Mouse (Mus musculus): Measurements from ENCODE around the gene Ubap2. TPM values are rescaled to one million over a fixed set of nuclear protein-coding genes. Genes with fewer than 3 reads are reported as not detected.

Ubap2 gene
- total RNA-seq, 2 experiments from 2014 or later: 33.1 to 55.8 TPM

GRCm38 (mm10) chr4:41274377-41274979 is 466 bp downstream of the Ubap2 start:
- peak; percentile 31 for ATAC-seq (replicated peaks; ENCODE audit: low FRiP score, poor library complexity, severe bottlenecking)

- no peak for ATAC-seq (replicated peaks; ENCODE audit: low FRiP score, poor library complexity, severe bottlenecking)
Measured at GRCm38 (mm10) chr4:41268133-41268532, 6.8 kb downstream of the Ubap2 start.

- no peak for ATAC-seq (replicated peaks; ENCODE audit: low FRiP score, poor library complexity, severe bottlenecking)
Measured at GRCm38 (mm10) chr4:41266350-41266749, 8.6 kb downstream of the Ubap2 start.

GRCm38 (mm10) chr4:41260691-41261090 is 14.3 kb downstream of the Ubap2 start:
- ATAC-seq (replicated peaks; ENCODE audit: low FRiP score, poor library complexity, severe bottlenecking): no peak

- no peak for ATAC-seq (replicated peaks; ENCODE audit: low FRiP score, poor library complexity, severe bottlenecking)
Measured at GRCm38 (mm10) chr4:41259019-41259418, 15.9 kb downstream of the Ubap2 start.

GRCm38 (mm10) chr4:41257752-41258151 is 17.2 kb downstream of the Ubap2 start:
- 0 out of 2 replicates have a peak, but pooled peaks have one; percentile 25 for ATAC-seq (replicated peaks; ENCODE audit: low FRiP score, poor library complexity, severe bottlenecking)

- ATAC-seq (replicated peaks; ENCODE audit: low FRiP score, poor library complexity, severe bottlenecking): no peak
Measured at GRCm38 (mm10) chr4:41255564-41256210, 19.3 kb downstream of the Ubap2 start.

- ATAC-seq (replicated peaks; ENCODE audit: low FRiP score, poor library complexity, severe bottlenecking): no peak
Measured at GRCm38 (mm10) chr4:41253756-41254155, 21.2 kb downstream of the Ubap2 start.

- ATAC-seq (replicated peaks; ENCODE audit: low FRiP score, poor library complexity, severe bottlenecking): no peak
Measured at GRCm38 (mm10) chr4:41245408-41245807, 29.5 kb downstream of the Ubap2 start.

- no peak for ATAC-seq (replicated peaks; ENCODE audit: low FRiP score, poor library complexity, severe bottlenecking)
Measured at GRCm38 (mm10) chr4:41240916-41241315, 34.0 kb downstream of the Ubap2 start.

DNA sequence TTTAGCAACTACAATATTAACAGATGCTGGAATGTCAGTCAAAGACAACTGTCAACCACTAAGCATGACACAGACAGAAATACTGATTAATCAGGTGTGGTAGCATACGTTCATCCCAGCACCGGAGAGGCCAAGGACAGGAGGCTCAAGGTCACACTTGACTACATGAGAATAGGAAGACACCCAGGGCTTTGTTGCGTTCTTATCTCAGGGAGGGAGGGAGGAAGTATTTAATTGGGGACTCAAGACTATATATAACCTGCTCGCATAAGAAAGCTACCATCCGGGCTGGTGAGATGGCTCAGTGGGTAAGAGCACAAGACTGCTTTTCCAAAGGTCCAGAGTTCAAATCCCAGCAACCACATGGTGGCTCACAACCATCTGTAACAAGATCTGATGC is 39.3 kb downstream of the Ubap2 start:
- ATAC-seq (replicated peaks; ENCODE audit: low FRiP score, poor library complexity, severe bottlenecking): no peak

DNA sequence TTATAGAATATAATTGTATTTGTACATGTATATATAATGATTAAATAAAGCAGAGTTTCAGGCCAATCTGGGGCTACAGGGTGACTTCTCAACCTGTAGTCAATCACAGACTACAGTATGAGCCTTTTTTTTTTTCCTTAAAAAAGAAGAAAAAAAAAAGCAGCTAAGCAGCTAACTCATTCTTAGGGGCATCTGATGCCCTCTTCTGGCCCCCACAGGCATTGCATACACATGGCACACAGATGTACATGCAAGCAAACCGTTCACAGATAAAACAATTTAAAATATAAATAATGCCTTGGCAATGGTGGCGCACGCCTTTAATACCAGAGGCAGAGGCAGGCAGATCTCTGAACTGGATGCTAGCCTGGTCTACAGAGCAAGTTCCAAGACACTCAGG is 48.6 kb downstream of the Ubap2 start:
- peak; percentile 59; the same call in 1 of the 2 replicates for ATAC-seq (replicated peaks; ENCODE audit: low FRiP score, poor library complexity, severe bottlenecking)

DNA sequence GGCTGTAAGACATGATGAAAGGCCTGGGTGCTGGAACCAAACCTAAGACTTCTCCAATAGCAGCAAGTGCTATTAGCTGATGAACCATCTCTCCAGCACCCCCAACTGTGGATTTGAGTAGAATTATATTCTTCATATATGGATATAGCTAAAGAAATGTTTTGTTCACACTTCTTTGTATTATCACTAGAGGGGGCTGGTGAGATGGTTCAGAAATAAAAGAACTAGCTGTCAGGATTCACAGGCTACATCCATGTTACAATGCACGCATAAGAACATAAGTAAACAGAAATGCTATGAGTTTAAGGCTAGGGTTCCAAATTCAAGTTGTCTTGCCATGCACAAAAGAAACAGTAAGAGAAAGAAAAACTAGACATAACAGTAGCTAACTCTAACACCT is 49.5 kb downstream of the Ubap2 start:
- peak; percentile 66; the same call in 1 of the 2 replicates for ATAC-seq (replicated peaks; ENCODE audit: low FRiP score, poor library complexity, severe bottlenecking)

DNA sequence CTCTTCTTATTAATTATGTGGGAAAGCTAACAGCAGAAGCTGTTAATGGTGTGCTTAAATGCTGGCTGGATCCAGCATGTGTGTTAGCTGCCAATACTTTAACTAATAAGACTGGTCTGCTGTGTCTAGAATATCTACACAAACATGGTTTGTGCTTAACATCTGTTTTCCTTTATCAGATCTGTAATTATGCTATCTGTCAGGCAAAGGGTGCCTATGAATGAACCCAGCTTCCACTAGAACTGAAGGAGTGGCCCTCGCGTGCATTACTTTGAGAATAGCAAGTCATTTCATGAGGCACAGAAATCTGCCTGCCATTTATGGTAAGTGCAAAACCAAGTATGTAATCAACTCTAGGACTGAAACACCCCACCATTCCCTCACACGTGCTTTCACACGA is 66.9 kb downstream of the Ubap2 start:
- ATAC-seq (replicated peaks; ENCODE audit: low FRiP score, poor library complexity, severe bottlenecking): no peak

- no peak for ATAC-seq (replicated peaks; ENCODE audit: low FRiP score, poor library complexity, severe bottlenecking)
Measured at GRCm38 (mm10) chr4:41205751-41206150, 69.2 kb downstream of the Ubap2 start.

DNA sequence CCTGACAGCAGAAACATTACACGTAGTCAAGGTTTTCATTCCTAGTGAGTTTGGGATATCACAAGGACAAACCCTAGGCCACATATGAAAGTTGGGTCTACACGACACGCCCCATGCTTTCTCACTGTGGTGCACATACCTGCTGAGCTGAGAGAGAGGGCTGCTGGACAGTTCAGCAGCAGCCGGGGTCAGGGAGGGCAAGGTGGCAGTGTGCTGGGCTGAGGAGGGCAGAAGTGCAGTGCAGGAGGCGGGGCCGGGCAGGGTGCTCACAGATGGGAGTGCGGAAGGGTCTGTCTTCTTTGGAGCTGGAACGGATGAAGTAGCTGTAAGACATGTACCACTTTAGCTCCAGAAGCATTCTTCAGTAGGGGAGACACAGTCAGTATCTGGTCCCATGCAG is 72.8 kb downstream of the Ubap2 start:
- no peak for ATAC-seq (replicated peaks; ENCODE audit: low FRiP score, poor library complexity, severe bottlenecking)

DNA sequence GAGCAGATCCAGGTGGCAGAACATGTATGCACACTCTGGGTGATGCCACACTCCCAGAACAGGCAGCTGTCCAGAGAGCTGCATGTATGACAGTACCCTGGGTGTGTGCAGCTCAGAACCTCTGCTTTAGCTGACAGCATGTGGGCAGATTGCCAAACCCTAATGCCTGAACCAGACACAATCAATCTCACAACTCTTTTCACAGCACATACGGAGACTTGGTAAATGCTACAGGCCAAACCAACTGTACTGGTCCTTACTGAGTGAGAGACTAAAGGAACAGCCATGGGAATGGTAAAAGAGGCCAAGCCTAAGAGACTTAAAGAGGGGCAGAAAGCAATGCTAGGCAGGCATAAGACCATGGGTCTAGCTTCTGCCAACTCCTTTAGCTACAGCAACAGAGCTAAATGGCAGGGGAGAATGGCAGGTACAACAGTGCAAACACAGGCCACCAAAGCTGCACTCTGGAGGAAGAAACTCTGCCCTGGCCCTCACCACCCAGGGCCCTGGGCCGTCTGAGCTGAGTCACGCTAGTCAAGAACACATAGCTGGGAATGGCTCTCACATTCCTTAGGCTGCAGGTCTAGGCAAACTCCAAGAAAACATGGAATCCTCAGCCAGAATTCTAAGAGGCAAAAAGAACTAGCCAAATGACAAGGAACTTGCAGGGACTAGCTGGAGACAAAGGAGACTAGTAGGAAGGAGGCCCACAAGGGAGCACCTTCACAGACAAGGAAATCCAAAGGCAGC is 77.9 kb downstream of the Ubap2 start:
- no peak for ATAC-seq (replicated peaks; ENCODE audit: low FRiP score, poor library complexity, severe bottlenecking)

GRCm38 (mm10) chr4:41195328-41195727 is 79.6 kb downstream of the Ubap2 start:
- ATAC-seq (replicated peaks; ENCODE audit: low FRiP score, poor library complexity, severe bottlenecking): no peak

GRCm38 (mm10) chr4:41192544-41193512 is 82.1 kb downstream of the Ubap2 start:
- ATAC-seq (replicated peaks; ENCODE audit: low FRiP score, poor library complexity, severe bottlenecking): no peak

GRCm38 (mm10) chr4:41189809-41190208 is 85.1 kb downstream of the Ubap2 start:
- ATAC-seq (replicated peaks; ENCODE audit: low FRiP score, poor library complexity, severe bottlenecking): no peak

Measured in erythroid progenitor cell, adult 5-6 weeks (primary cell).